Mouse (Mus musculus): Measurements from ENCODE around the gene Thap8. TPM values are rescaled to one million over a fixed set of nuclear protein-coding genes. Genes with fewer than 3 reads are reported as not detected.

Gene Thap8
- polyA plus RNA-seq, 1 experiment = not detected

DNA sequence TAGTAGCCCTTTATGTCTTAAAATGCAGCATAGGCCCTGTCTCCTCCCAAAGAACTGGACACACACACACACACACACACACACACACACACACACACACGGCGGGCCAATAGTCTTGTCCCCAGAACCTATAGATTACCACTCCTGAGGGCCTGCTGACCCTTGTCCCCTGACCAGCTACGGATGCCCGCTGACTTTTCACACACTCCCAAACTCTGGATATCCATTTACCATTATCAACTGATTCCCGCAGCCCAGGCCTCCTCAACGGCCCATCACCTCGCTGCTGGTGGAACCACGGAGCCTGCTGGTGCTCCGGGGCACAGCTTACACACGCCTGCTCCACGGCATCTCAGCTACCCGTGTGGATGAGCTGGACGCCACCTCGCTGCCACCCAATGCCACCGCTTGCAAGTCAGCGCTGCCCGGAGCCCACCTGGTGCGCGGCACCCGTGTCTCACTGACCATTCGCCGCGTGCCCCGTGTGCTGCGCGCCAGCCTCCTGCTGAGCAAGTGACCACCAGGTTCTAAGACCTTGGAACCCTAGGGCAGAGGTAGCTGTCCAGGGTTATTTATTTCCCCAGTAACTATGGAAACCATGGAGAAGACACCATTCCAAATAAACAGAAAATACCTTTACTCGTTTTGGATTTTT lies 33.9 kb downstream of the Thap8 start:
- WGBS = 66% methylated on average over 27 of the region's 27 CpGs
- DNase-seq (ENCODE audit: low read depth, low spot score) = no peak

DNA sequence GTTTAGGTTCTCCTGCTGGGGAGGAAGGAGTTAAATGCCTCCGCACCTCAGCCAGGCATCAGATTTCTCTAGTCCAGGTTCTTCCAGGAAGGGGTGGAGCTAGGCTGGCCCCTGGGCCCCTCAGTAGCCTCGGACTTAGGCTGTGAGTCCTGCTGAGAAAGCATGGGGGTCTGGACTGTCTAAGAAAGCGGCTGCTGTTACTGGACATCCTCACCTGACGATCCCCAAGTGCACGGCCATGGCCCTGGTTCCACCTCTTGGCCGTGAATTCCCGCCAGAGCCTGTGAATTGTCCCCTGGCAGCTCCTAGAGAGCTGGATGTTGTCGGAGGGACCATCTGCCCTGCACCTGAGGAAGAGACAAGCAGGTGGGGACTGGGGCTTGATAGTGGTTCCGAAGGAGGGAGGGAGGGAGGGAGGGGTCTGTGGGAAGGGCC lies 34.8 kb downstream of the Thap8 start, which contains the start of gene Syne4:
Gene Syne4 (plus strand): TSS at position 87 of the 435 bp plus-strand sequence.
- no peak for DNase-seq (ENCODE audit: low read depth, low spot score)
- 17% methylated on average over 9 of the region's 9 CpGs for WGBS

GRCm38 (mm10) chr7:30315559-30316529 lies 36.0 kb downstream of the Thap8 start:
- WGBS = 44% methylated on average over 13 of the region's 13 CpGs
- DNase-seq (ENCODE audit: low read depth, low spot score) = no peak

- no peak for DNase-seq (ENCODE audit: low read depth, low spot score)
- 90% methylated on average over 3 of the region's 3 CpGs for WGBS
These were observed 38.2 kb downstream of the Thap8 start for GRCm38 (mm10) chr7:30318142-30318541.

DNA sequence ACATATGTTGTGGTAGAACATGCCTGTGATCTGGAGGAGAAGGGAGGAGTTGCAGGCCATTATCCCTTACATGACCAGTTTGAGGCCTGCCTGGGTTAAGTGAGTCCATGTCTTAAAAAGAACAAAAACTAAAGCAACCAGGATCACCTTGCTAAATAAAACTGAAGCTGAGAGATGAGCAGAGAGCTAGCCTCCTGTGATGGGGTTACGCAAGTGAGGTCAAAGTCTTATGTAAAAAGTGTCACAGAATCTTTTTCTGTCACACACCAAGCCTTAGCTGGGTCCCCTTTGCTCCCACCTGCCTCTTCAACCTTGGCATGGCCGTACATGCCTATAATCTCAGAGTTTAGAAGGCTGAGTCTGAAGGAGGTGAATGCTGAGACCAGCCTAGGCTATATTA lies 41.1 kb downstream of the Thap8 start:
- DNase-seq (ENCODE audit: low read depth, low spot score) = no peak
- WGBS = 59% methylated on average over 2 of the region's 2 CpGs

DNA sequence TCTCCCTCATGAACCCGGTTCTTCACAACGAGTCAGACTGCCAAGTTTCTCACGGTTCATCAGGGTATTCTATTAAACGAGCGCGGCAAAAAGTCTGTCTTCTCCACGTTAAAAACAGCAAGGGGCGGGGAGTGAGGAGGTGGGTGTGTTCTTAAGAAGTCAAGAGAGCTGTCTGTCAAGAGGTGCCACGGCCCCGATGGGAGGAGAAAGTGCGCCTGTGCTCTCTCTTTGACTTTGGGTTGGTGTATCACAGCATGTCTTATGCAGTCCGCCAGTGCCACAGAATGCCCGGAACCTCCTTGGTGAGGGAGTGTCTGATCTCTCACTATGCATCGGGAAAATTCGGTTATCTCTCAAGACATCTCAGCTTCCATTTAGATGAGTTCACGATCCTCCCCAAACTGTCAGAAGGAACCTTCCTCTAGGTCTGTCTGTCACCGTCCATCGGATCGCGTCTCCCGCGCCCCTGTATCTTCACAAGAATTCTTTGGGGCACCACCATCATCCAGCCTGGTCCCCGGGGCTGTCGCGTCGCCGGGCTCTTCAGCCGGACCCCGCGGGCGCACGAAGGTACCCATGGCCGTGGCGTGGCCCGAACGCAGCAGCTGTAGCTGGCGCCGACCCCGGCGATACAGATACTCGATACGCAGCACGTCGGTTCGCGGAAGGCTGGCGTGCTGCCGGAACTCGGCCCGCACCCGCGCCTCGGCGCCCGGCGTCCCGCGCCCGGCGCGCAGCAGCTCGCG lies 41.8 kb downstream of the Thap8 start, which contains the start of gene E130208F15Rik:
Gene E130208F15Rik (plus strand): TSS at position 202 of the 746 bp plus-strand sequence.
- no peak for DNase-seq (ENCODE audit: low read depth, low spot score)
- WGBS = under 1% methylated on average over 63 of the region's 63 CpGs

GRCm38 (mm10) chr7:30322285-30322667 lies 42.4 kb downstream of the Thap8 start:
- WGBS = under 1% methylated on average over 20 of the region's 20 CpGs

GRCm38 (mm10) chr7:30322865-30323264 lies 43.0 kb downstream of the Thap8 start:
- 8% methylated on average over 6 of the region's 6 CpGs for WGBS
- DNase-seq (ENCODE audit: low read depth, low spot score) = no peak

More at GRCm38 (mm10) chr7:30322285-30322667, 42.4 kb downstream of the Thap8 start:
- peak; percentile 89 for DNase-seq (ENCODE audit: low read depth, low spot score)

GRCm38 (mm10) chr7:30323795-30324194 lies 43.9 kb downstream of the Thap8 start, which contains the start of gene Sdhaf1:
TSS of gene Sdhaf1 (minus strand) at chr7:30323895.
- WGBS = 74% methylated on average over 3 of the region's 3 CpGs

DNA sequence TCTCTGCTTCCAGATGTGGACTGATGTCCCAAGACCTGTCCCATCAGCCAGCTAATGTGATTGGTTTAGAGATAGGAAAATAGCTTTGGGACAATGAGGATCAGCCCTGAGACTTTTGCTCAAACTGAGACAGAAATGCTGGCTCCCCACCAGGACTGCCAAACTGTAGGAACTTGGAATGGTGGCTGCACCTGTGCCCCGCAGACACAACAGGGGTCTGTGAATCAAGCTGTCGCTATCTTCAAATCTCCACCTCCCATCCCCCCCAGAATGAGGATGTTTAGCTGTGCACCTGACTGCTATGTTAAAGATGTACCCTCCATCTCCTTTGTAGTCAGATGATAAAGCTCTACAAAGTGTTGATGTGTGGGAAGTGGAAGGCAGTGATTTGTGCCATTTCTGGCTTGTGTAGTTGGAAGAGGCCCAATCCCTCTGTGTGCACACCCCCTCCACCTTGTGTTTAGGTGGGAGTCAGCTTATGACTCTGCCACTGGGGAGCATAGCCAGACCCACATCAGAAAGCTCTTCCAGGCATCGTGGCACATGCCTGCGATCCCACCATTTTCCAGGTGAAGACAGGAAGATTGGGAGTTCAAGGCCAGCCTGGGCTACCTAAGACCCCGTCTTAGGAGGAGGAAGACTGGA lies 44.5 kb downstream of the Thap8 start:
- 89% methylated on average over 5 of the region's 5 CpGs for WGBS
- DNase-seq (ENCODE audit: low read depth, low spot score) = no peak

More at GRCm38 (mm10) chr7:30323795-30324194, 43.9 kb downstream of the Thap8 start, which contains the start of gene Sdhaf1:
- DNase-seq (ENCODE audit: low read depth, low spot score) = no peak

GRCm38 (mm10) chr7:30325364-30325763 lies 45.5 kb downstream of the Thap8 start:
- DNase-seq (ENCODE audit: low read depth, low spot score) = no peak
- 74% methylated on average over 2 of the region's 2 CpGs for WGBS

GRCm38 (mm10) chr7:30326427-30326826 lies 46.5 kb downstream of the Thap8 start:
- no peak for DNase-seq (ENCODE audit: low read depth, low spot score)

GRCm38 (mm10) chr7:30327140-30327539 lies 47.2 kb downstream of the Thap8 start:
- no peak for DNase-seq (ENCODE audit: low read depth, low spot score)
- WGBS = 66% methylated on average over 15 of the region's 15 CpGs

DNA sequence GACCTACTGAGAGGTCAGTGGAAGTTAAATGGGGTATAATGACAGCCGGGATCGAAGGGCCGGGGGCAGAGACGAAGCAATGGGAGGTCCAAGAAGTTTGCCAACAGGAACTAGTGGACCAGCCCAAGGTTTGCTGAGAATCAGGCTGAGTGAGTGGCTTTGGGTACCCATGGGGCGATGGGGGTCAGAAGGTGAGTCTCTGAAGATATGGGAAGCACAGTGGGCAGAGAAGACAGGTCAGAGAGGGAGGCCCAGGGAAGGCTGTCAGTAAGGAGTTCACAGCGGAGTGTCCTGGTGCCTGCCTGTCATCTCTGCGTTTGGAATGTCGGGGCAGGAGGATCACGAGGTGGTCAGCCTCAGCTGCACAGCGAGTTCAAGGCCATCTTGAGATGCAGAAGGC lies 48.5 kb downstream of the Thap8 start:
- WGBS = 64% methylated on average over 10 of the region's 10 CpGs

DNA sequence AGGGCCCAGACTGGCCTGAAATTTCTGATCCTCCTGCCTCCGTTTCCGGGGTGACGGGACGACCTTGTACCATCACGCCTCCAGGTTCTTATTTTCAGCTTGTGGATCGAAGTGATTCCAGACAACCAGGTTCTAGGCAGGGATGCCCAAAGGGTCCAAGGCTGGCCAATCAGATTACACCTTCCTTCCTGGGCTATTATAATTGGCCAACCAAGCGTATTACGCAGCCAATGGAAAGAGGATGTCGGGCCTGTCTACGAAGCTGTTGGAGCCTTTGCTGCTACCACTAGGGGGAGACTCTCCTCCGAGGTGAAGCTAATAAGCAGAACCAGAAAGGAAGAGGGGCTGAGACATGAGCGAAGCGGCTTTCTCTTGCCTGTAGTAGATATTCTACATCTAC lies 52.0 kb downstream of the Thap8 start:
- no peak for DNase-seq (ENCODE audit: low read depth, low spot score)
- WGBS = 21% methylated on average over 13 of the region's 13 CpGs

More for the DNA sequence above, 48.5 kb downstream of the Thap8 start:
- DNase-seq (ENCODE audit: low read depth, low spot score) = no peak

DNA sequence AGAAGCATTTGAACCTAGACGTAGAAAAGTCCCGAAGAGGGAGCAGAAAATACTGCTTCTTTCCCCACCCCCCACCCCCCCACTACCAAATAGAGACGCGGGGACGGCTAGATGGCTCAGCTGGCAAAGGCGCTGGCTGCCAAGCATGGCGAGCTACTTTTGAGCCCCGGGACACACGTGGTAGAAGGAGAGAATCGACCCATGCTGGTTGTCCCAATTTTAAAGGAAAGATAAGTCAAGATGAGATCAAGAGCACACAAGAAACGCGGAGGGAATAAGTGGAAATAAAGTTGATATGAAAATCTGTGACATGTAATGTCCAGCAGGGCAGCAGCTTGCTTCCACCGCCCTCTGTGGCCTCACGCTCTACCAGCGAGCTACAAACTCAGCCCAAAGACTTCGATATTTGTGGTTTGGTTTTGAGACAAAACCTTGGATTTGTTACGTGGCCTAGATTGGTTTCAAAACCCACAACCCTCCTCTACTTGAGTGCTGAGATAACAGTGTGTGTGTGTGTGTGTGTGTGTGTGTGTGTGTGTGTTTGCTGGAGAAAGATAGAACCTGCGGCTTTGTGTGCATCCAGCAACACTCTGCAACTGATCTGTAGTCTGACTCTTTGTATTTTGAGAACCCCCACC lies 52.8 kb downstream of the Thap8 start:
- DNase-seq (ENCODE audit: low read depth, low spot score) = no peak
- 62% methylated on average over 18 of the region's 18 CpGs for WGBS

GRCm38 (mm10) chr7:30333436-30333835 lies 53.5 kb downstream of the Thap8 start:
- 4% methylated on average over 4 of the region's 4 CpGs for WGBS
- no peak for DNase-seq (ENCODE audit: low read depth, low spot score)

GRCm38 (mm10) chr7:30334563-30334962 lies 54.7 kb downstream of the Thap8 start:
- 73% methylated on average over 5 of the region's 5 CpGs for WGBS

GRCm38 (mm10) chr7:30335688-30336087 lies 55.8 kb downstream of the Thap8 start:
- WGBS = 81% methylated on average over 6 of the region's 6 CpGs
- DNase-seq (ENCODE audit: low read depth, low spot score) = no peak

More at GRCm38 (mm10) chr7:30334563-30334962, 54.7 kb downstream of the Thap8 start:
- no peak for DNase-seq (ENCODE audit: low read depth, low spot score)

All from large intestine, adult 2 months (tissue).